Mouse (Mus musculus): ENCODE results near the gene Itih3. TPM values are rescaled to one million over a fixed set of nuclear protein-coding genes. Genes with fewer than 3 reads are reported as not detected.

Itih3 gene
- polyA plus RNA-seq, 1 experiment from 2014 or later = 0.42 TPM

- Histone ChIP-seq H3K4me2 (no peak within 1 kb of the TSS), H3K4me1 (replicated peaks) (peaks cover 6% of the 10 kb centered on the region; the same call in 1 of the 2 replicates), H3K27me3 (no peaks in the 10 kb centered on the region), H3K9me3 (no peaks in the 10 kb centered on the region), H3K4me3 (no peak within 1 kb of the TSS), H3K9ac (no peak within 1 kb of the TSS), H3K36me3 (no peaks in the 10 kb centered on the region), H3K27ac (replicated peaks) (no peak within 1 kb of the TSS)
- 77% methylated on average over 3 of the region's 3 CpGs for WGBS
- no peak for ATAC-seq (ENCODE audit: low read depth)
Observed at GRCm38 (mm10) chr14:30886204-30886603, 37.4 kb downstream of the Itih3 start, which contains the start of gene Itih4. Itih4 (plus strand) TSS chr14:30886476.

- ATAC-seq (ENCODE audit: low read depth) = no peak
- H3K9ac ChIP-seq = no peak overlapping the region
- no peaks in the 10 kb centered on the region for H3K9me3 ChIP-seq
- H3K4me1 ChIP-seq (replicated peaks) = peaks cover 6% of the 10 kb centered on the region; the same call in 1 of the 2 replicates
- H3K4me2 ChIP-seq = no peak overlapping the region
- H3K36me3 ChIP-seq = no peaks in the 10 kb centered on the region
- WGBS = 29% methylated on average over 3 of the region's 3 CpGs
- no peaks in the 10 kb centered on the region for H3K27me3 ChIP-seq
- no peak overlapping the region for H3K27ac ChIP-seq (replicated peaks)
- H3K4me3 ChIP-seq = no peak overlapping the region
Observed at GRCm38 (mm10) chr14:30885298-30885697, 38.3 kb downstream of the Itih3 start.

DNA sequence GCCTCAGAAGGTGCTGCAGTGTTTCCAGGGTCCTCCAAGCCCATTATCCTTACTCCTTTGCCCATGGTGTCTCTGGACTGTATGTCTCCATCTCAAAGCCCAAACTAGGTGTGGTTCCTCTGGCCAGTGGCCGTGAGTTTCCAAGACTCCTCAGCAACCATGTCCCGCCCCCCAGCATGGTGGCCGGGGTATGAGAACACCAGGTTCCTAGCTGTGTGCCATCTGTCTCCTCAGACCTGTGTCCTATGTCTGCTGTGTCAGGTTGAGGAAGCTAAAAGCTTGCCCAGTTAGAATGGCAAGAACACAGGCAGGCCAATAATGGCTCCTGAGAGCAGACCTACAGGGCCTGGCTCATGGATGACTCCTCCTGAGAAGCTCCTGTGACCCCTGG is 41.8 kb downstream of the Itih3 start:
- 94% methylated on average over 3 of the region's 3 CpGs for WGBS
- no peaks in the 10 kb centered on the region for H3K27me3 ChIP-seq
- H3K4me1 ChIP-seq (replicated peaks) = no peaks in the 10 kb centered on the region
- H3K4me3 ChIP-seq = no peak overlapping the region
- no peak overlapping the region for H3K27ac ChIP-seq (replicated peaks)
- no peak overlapping the region for H3K4me2 ChIP-seq
- ATAC-seq (ENCODE audit: low read depth) = no peak
- H3K36me3 ChIP-seq = 0 out of 2 replicates have a peak, but pooled peaks cover 2% of the 10 kb centered on the region
- no peak overlapping the region for H3K9ac ChIP-seq
- H3K9me3 ChIP-seq = no peaks in the 10 kb centered on the region

DNA sequence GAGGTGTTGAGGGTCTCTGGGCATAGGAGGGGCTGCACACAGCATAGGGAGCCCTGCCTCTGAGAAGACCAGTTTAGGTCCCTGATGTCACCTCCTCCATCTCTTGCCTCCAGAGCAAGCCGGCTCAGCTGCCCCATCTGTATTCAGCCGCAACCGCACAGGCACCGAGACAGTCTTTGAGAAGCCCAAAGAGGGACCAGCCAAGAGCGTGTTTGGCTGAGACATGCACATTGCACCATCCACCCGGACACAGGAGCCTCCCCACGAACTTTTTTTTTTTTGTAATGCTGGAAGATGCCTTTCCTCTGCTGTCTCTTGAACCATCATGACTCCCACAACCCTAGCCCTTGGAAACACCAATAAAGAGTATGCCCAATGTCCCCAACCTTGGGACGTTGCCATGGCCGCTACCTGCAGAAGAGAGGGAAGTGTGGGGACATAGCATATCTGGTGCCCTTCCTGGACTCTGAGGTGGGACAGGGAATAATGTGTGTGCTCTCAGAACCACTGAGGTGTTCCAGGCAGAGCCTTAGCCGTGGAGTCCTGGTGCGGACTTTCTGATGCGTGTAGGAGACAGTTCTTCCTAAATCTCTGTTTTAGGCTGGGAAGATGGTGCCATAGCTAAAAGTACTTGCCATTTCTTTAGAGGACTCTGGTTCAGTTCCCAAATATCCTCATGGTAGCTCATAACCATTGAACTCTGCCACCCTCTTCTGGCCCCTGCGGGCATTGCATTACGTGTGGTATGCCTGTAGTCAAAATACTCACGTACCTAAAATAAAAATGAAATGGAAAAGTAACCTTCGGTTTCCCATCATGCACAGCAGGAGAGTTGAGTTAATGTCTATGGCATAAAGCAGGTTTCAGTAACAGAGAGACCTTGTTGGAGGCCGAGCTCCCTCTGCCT is 42.5 kb downstream of the Itih3 start:
- Histone ChIP-seq H3K4me1 (replicated peaks) (no peaks in the 10 kb centered on the region), H3K27me3 (no peaks in the 10 kb centered on the region), H3K9me3 (no peaks in the 10 kb centered on the region), H3K36me3 (0 out of 2 replicates have a peak, but pooled peaks cover 2% of the 10 kb centered on the region), H3K27ac (replicated peaks) (no peak overlapping the region), H3K4me3 (no peak overlapping the region), H3K4me2 (no peak overlapping the region), H3K9ac (no peak overlapping the region)
- WGBS = 87% methylated on average over 17 of the region's 17 CpGs
- no peak for ATAC-seq (ENCODE audit: low read depth)

DNA sequence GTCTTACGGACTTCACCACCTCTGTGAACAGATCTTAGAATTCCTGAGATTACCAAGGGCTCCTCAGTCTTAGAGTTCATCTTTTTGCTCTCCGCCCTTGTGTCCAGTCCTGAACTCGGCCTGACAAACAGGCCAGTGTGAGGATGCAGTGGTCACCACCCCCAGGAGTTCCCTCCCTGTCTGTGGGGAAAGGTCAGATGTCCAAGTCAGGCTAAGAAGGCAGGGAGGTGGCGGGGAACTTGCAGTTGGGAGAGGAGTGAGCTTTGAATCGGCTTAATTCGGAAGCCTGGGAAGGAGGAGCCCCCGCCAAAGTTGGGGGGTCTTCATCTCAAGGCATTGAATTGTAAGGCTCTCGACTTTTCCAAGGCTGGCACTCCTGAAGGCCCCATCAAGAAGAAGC is 43.3 kb downstream of the Itih3 start:
- no peak for ATAC-seq (ENCODE audit: low read depth)
- Histone ChIP-seq H3K27me3 (no peaks in the 10 kb centered on the region), H3K9ac (no peak overlapping the region), H3K27ac (replicated peaks) (no peak overlapping the region), H3K4me1 (replicated peaks) (no peaks in the 10 kb centered on the region), H3K4me3 (no peak overlapping the region), H3K9me3 (no peaks in the 10 kb centered on the region), H3K4me2 (no peak overlapping the region), H3K36me3 (0 out of 2 replicates have a peak, but pooled peaks cover 8% of the 10 kb centered on the region)
- WGBS = 80% methylated on average over 8 of the region's 8 CpGs

DNA sequence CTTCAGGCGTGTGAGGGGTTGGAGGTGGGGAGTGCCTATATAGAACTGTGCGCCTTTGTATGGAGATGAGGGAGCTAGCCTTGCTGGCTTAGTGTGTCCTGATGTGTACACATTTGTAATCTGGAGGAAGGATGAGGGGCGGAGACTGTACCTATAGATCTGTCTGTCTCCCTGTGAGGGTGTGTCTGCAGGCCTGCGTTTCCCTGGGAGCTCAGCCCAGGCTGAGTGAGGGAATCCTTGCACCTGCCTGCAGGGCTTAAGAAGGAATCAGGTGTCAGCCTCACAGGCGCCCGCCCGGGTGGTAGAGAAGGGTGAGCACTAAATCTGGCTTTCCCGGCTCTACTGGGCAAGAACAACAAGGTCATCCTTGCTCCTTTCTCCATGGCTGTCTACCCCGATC is 43.8 kb downstream of the Itih3 start:
- Histone ChIP-seq H3K4me3 (no peak overlapping the region), H3K27ac (replicated peaks) (no peak overlapping the region), H3K9me3 (no peaks in the 10 kb centered on the region), H3K9ac (no peak overlapping the region), H3K4me2 (no peak overlapping the region), H3K4me1 (replicated peaks) (no peaks in the 10 kb centered on the region), H3K36me3 (0 out of 2 replicates have a peak, but pooled peaks cover 8% of the 10 kb centered on the region), H3K27me3 (no peaks in the 10 kb centered on the region)
- no peak for ATAC-seq (ENCODE audit: low read depth)
- WGBS = 73% methylated on average over 9 of the region's 9 CpGs

- no peaks in the 10 kb centered on the region for H3K4me1 ChIP-seq (replicated peaks)
- H3K9ac ChIP-seq = no peak within 1 kb of the TSS
- 74% methylated on average over 11 of the region's 11 CpGs for WGBS
- H3K9me3 ChIP-seq = no peaks in the 10 kb centered on the region
- H3K36me3 ChIP-seq = peaks cover 15% of the 10 kb centered on the region
- H3K27ac ChIP-seq (replicated peaks) = 0 out of 2 replicates have a peak within 1 kb of the TSS, but pooled peaks have one; percentile 49
- H3K4me2 ChIP-seq = no peak within 1 kb of the TSS
- no peak within 1 kb of the TSS for H3K4me3 ChIP-seq
- ATAC-seq (ENCODE audit: low read depth) = no peak
- H3K27me3 ChIP-seq = no peaks in the 10 kb centered on the region
Observed at GRCm38 (mm10) chr14:30878958-30879571, 44.5 kb downstream of the Itih3 start, which contains the start of gene Mustn1. Mustn1 (plus strand) TSS chr14:30879200.

DNA sequence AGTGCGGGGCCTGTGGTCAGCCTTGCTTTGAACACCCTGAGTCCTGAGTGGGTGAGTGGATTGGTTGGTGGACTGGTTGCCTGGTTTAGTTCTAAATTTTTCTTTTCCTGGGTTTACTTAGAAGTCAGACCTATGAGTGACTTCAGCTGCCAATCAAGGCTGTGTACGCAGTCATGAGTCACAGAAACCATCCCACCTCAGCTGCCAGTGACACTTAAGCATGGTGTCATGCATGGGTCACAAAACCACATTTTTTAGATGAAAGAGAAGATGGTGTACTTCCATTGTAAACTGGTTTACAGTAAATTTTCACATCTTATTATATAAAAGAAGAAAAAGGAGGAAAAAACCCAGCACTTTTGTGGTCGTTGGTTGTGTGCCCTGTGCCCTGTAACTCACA is 45.7 kb downstream of the Itih3 start:
- H3K9me3 ChIP-seq = no peaks in the 10 kb centered on the region
- no peak overlapping the region for H3K9ac ChIP-seq
- no peak overlapping the region for H3K27ac ChIP-seq (replicated peaks)
- no peak overlapping the region for H3K4me3 ChIP-seq
- peaks cover 26% of the 10 kb centered on the region for H3K36me3 ChIP-seq
- H3K4me1 ChIP-seq (replicated peaks) = no peaks in the 10 kb centered on the region
- ATAC-seq (ENCODE audit: low read depth) = no peak
- no peaks in the 10 kb centered on the region for H3K27me3 ChIP-seq
- no peak overlapping the region for H3K4me2 ChIP-seq
- WGBS = 96% methylated on average over 3 of the region's 3 CpGs

- peaks cover 32% of the 10 kb centered on the region for H3K36me3 ChIP-seq
- H3K4me3 ChIP-seq = no peak overlapping the region
- no peak overlapping the region for H3K4me2 ChIP-seq
- no peaks in the 10 kb centered on the region for H3K9me3 ChIP-seq
- 93% methylated on average over 10 of the region's 10 CpGs for WGBS
- ATAC-seq (ENCODE audit: low read depth) = no peak
- no peak overlapping the region for H3K9ac ChIP-seq
- H3K27ac ChIP-seq (replicated peaks) = no peak overlapping the region
- no peaks in the 10 kb centered on the region for H3K4me1 ChIP-seq (replicated peaks)
- no peaks in the 10 kb centered on the region for H3K27me3 ChIP-seq
Observed at GRCm38 (mm10) chr14:30876451-30876850, 47.1 kb downstream of the Itih3 start.

DNA sequence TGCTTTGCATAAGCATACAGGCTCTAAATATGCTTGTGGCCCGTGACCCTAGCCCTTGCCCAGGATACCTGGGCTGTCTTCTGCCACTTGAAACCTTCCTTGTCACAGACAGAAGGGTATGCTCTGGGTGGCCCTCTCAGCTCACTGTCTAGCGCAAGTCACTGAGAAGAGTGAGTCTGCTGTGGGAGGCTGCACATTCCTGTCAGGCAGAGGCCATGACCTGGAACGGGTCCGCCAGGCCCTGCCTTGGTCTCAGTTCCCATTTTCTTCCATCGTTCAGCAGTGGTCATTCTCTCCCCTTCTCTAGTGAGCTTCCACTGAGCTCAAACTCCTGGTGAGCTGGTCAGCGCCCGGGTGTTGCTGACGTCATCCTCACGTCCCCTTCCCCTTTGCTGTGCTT is 47.6 kb downstream of the Itih3 start:
- 86% methylated on average over 9 of the region's 9 CpGs for WGBS
- Histone ChIP-seq H3K4me3 (no peak overlapping the region), H3K27me3 (no peaks in the 10 kb centered on the region), H3K36me3 (peaks cover 32% of the 10 kb centered on the region), H3K9ac (no peak overlapping the region), H3K4me2 (no peak overlapping the region), H3K9me3 (no peaks in the 10 kb centered on the region), H3K4me1 (replicated peaks) (no peaks in the 10 kb centered on the region), H3K27ac (replicated peaks) (no peak overlapping the region)
- ATAC-seq (ENCODE audit: low read depth) = no peak

GRCm38 (mm10) chr14:30875130-30875865 is 48.3 kb downstream of the Itih3 start:
- no peak for ATAC-seq (ENCODE audit: low read depth)
- H3K36me3 ChIP-seq = peaks cover 32% of the 10 kb centered on the region
- 89% methylated on average over 12 of the region's 12 CpGs for WGBS

More at GRCm38 (mm10) chr14:30875130-30875865, 48.3 kb downstream of the Itih3 start:
- no peak overlapping the region for H3K9ac ChIP-seq
- no peak overlapping the region for H3K4me3 ChIP-seq
- H3K27me3 ChIP-seq = no peaks in the 10 kb centered on the region
- no peak overlapping the region for H3K4me2 ChIP-seq
- no peak overlapping the region for H3K27ac ChIP-seq (replicated peaks)
- H3K9me3 ChIP-seq = no peaks in the 10 kb centered on the region
- no peaks in the 10 kb centered on the region for H3K4me1 ChIP-seq (replicated peaks)
